Mouse (Mus musculus): ENCODE data around the gene Snx20. TPM values are rescaled to one million over a fixed set of nuclear protein-coding genes. Genes with fewer than 3 reads are reported as not detected.
A peak's percentile ranks its signal among the peaks of the same experiment; 100 is the strongest.

Gene Snx20
- polyA plus RNA-seq, 1 experiment: 52.3 TPM

DNA sequence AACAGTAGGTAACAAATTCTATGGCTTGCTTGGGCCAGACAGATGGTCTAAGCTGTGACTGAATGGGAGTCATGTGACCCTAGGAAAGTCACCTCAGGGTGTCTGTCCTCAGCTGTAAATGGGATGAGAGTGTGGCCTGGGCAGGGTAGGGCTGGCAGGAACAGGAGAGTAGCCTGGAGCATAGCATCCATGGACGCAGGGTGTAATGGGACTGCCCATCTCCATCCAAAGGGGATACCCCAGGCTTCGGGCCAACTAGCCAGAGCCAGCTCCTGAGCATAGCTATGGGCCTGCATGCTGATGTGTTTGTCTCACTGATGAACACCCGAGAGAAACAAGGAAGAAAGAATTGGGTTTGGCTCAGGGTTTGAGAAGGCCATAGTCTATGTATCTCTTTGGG is 11.7 kb downstream of the Snx20 start:
- no peak for DNase-seq
- TF ChIP-seq CTCF (IDR thresholded peaks at IDR 0.05; ENCODE audit: borderline replicate concordance, control insufficient read depth, extremely low read depth, insufficient read depth, low read length, poor library complexity) (no peak), POLR2A (IDR thresholded peaks at IDR 0.05; ENCODE audit: control insufficient read depth, extremely low read depth, insufficient read depth, low read length, poor library complexity) (no peak)
- no peaks in the 10 kb centered on the region for H3K4me1 ChIP-seq (replicated peaks; ENCODE audit: control insufficient read depth, insufficient read depth, low read length)
- 93% methylated on average over 3 of the region's 3 CpGs for whole genome bisulfite sequencing
- peaks cover 32% of the 10 kb centered on the region for H3K36me3 ChIP-seq (ENCODE audit: control insufficient read depth, insufficient read depth, low read length)
- H3K4me3 ChIP-seq (ENCODE audit: control insufficient read depth, insufficient read depth, low read length): no peak overlapping the region
- no peaks in the 10 kb centered on the region for H3K27me3 ChIP-seq (ENCODE audit: control insufficient read depth, insufficient read depth, low read length)
- no peak overlapping the region for H3K27ac ChIP-seq (ENCODE audit: control insufficient read depth, insufficient read depth, low read length)

DNA sequence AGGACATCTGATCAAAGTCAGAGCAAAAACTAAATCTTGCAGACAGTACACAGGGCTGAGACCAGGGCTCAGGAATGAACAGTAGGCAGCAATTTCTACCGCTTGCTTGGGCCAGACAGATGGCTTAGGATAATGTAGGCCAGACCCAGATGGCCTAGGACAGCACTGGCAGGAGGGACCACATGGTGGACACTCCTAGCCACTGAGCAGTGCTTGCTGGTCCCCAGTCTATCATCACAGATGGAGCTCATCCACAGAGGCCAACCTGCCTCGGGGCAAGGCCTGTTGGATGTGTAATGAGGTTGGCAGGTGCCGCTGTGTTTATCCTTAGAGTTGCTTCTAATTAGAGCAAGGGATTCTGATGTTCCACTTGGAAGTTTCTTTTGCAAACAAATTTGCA is 12.6 kb downstream of the Snx20 start:
- H3K27ac ChIP-seq (ENCODE audit: control insufficient read depth, insufficient read depth, low read length): no peak overlapping the region
- H3K36me3 ChIP-seq (ENCODE audit: control insufficient read depth, insufficient read depth, low read length): peaks cover 24% of the 10 kb centered on the region
- DNase-seq: no peak
- no peaks in the 10 kb centered on the region for H3K27me3 ChIP-seq (ENCODE audit: control insufficient read depth, insufficient read depth, low read length)
- WGBS: 96% methylated on average over 3 of the region's 3 CpGs
- TF ChIP-seq POLR2A (IDR thresholded peaks at IDR 0.05; ENCODE audit: control insufficient read depth, extremely low read depth, insufficient read depth, low read length, poor library complexity) (no peak), CTCF (IDR thresholded peaks at IDR 0.05; ENCODE audit: borderline replicate concordance, control insufficient read depth, extremely low read depth, insufficient read depth, low read length, poor library complexity) (no peak)
- H3K4me3 ChIP-seq (ENCODE audit: control insufficient read depth, insufficient read depth, low read length): no peak overlapping the region
- H3K4me1 ChIP-seq (replicated peaks; ENCODE audit: control insufficient read depth, insufficient read depth, low read length): 0 out of 2 replicates have a peak, but pooled peaks cover 2% of the 10 kb centered on the region

DNA sequence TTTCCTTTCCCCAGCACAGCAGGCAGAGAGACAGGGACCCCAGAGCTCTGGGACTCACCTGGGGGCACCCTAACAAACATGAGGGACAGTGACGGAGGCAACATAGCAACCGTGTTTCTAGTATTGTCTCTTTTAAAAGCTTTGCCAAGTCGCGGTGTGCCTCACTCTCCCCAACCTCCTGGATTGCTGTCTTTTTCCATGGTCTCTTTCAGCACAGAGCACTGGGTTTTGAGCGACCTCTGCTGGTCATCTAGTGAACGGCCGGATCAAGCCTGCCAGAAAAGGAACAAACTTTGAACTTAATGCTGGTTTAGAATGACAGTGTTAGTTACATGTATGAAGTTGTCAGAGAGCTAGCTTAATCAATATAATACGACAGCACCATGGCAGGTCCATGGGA is 14.5 kb downstream of the Snx20 start:
- 3% methylated on average over 8 of the region's 8 CpGs for WGBS
- peak; percentile 64 for DNase-seq
- no peak for TF ChIP-seq POLR2A (IDR thresholded peaks at IDR 0.05; ENCODE audit: control insufficient read depth, extremely low read depth, insufficient read depth, low read length, poor library complexity)
- TF ChIP-seq CTCF (IDR thresholded peaks at IDR 0.05; ENCODE audit: borderline replicate concordance, control insufficient read depth, extremely low read depth, insufficient read depth, low read length, poor library complexity): peak; percentile 60; the same call in 1 of the 2 replicates
- H3K36me3 ChIP-seq (ENCODE audit: control insufficient read depth, insufficient read depth, low read length): peaks cover 10% of the 10 kb centered on the region; the same call in 1 of the 2 replicates
- 0 out of 2 replicates have a peak, but pooled peaks cover 2% of the 10 kb centered on the region for H3K4me1 ChIP-seq (replicated peaks; ENCODE audit: control insufficient read depth, insufficient read depth, low read length)
- no peaks in the 10 kb centered on the region for H3K27me3 ChIP-seq (ENCODE audit: control insufficient read depth, insufficient read depth, low read length)
- no peak overlapping the region for H3K27ac ChIP-seq (ENCODE audit: control insufficient read depth, insufficient read depth, low read length)
- no peak overlapping the region for H3K4me3 ChIP-seq (ENCODE audit: control insufficient read depth, insufficient read depth, low read length)

DNA sequence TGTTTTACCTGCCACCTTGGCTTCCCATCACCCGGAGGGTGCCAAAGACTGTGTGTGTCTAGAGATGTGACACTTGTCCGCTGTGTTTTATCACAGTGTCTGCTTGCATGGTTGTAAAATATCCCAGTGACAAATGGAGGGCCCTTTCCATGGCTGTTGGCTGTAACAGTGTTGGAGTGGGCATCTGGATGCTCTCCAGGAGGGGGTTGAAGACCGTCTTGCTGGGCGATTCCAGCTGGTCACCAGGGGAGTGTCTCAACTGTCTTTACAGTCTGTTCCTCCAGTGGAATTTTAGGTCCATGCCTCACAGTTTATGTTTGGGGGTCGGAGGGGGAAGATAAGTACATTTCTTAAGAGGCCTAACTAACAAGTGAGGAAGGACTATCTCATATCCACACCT is 15.0 kb downstream of the Snx20 start:
- H3K4me1 ChIP-seq (replicated peaks; ENCODE audit: control insufficient read depth, insufficient read depth, low read length): 0 out of 2 replicates have a peak, but pooled peaks cover 2% of the 10 kb centered on the region
- 96% methylated on average over 5 of the region's 5 CpGs for WGBS
- no peak overlapping the region for H3K4me3 ChIP-seq (ENCODE audit: control insufficient read depth, insufficient read depth, low read length)
- no peak for TF ChIP-seq POLR2A (IDR thresholded peaks at IDR 0.05; ENCODE audit: control insufficient read depth, extremely low read depth, insufficient read depth, low read length, poor library complexity)
- TF ChIP-seq CTCF (IDR thresholded peaks at IDR 0.05; ENCODE audit: borderline replicate concordance, control insufficient read depth, extremely low read depth, insufficient read depth, low read length, poor library complexity): no peak
- DNase-seq: no peak
- H3K27me3 ChIP-seq (ENCODE audit: control insufficient read depth, insufficient read depth, low read length): no peaks in the 10 kb centered on the region
- H3K36me3 ChIP-seq (ENCODE audit: control insufficient read depth, insufficient read depth, low read length): peaks cover 6% of the 10 kb centered on the region; the same call in 1 of the 2 replicates
- no peak overlapping the region for H3K27ac ChIP-seq (ENCODE audit: control insufficient read depth, insufficient read depth, low read length)

DNA sequence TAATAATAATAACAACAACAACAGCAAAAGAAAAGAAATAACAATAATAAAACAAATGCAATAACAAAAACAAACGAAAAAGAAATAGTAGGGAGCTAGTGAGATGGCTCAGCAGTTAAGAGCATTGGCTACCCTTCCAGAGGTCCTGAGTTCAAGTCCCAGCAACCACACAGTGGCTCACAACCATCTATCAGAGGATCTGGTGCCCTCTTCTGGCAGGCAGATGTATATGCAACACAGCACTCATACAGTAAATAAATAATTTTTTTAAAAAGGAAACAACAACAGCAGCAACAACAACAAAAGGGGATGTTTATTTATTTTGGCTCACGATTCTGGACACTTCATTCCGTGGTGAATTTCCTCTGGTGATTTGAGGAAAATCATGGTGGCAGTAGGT is 16.4 kb downstream of the Snx20 start:
- 0 out of 2 replicates have a peak, but pooled peaks cover 2% of the 10 kb centered on the region for H3K4me1 ChIP-seq (replicated peaks; ENCODE audit: control insufficient read depth, insufficient read depth, low read length)
- no peaks in the 10 kb centered on the region for H3K36me3 ChIP-seq (ENCODE audit: control insufficient read depth, insufficient read depth, low read length)
- H3K27ac ChIP-seq (ENCODE audit: control insufficient read depth, insufficient read depth, low read length): no peak overlapping the region
- WGBS: 73% methylated on average over 3 of the region's 3 CpGs
- TF ChIP-seq POLR2A (IDR thresholded peaks at IDR 0.05; ENCODE audit: control insufficient read depth, extremely low read depth, insufficient read depth, low read length, poor library complexity): no peak
- no peak for TF ChIP-seq CTCF (IDR thresholded peaks at IDR 0.05; ENCODE audit: borderline replicate concordance, control insufficient read depth, extremely low read depth, insufficient read depth, low read length, poor library complexity)
- DNase-seq: peak; percentile 41
- H3K4me3 ChIP-seq (ENCODE audit: control insufficient read depth, insufficient read depth, low read length): no peak overlapping the region
- H3K27me3 ChIP-seq (ENCODE audit: control insufficient read depth, insufficient read depth, low read length): no peaks in the 10 kb centered on the region

DNA sequence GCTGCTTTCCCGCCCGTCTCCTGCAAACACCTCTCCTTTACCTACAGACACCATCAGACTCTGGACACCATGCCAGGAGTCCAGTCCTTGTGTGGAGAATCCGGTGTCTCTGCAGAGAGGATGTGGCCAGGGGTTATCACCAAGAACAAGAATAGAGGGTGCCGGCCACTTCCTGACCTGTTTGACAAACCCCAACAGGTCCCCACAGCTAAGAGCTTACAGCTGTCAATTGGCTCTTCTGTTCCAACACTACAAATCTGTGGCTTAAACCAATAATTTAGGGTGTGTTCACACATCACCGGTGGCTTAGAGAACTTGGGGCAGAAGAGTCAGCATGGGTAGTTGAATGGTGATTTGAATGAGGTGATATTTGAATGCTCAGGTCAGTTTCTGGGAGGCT is 17.3 kb downstream of the Snx20 start:
- Histone ChIP-seq H3K27ac (ENCODE audit: control insufficient read depth, insufficient read depth, low read length) (no peak overlapping the region), H3K4me1 (replicated peaks; ENCODE audit: control insufficient read depth, insufficient read depth, low read length) (0 out of 2 replicates have a peak, but pooled peaks cover 2% of the 10 kb centered on the region), H3K4me3 (ENCODE audit: control insufficient read depth, insufficient read depth, low read length) (no peak overlapping the region), H3K36me3 (ENCODE audit: control insufficient read depth, insufficient read depth, low read length) (no peaks in the 10 kb centered on the region), H3K27me3 (ENCODE audit: control insufficient read depth, insufficient read depth, low read length) (no peaks in the 10 kb centered on the region)
- WGBS: 36% methylated on average over 5 of the region's 5 CpGs
- no peak for DNase-seq
- TF ChIP-seq POLR2A (IDR thresholded peaks at IDR 0.05; ENCODE audit: control insufficient read depth, extremely low read depth, insufficient read depth, low read length, poor library complexity) (no peak), CTCF (IDR thresholded peaks at IDR 0.05; ENCODE audit: borderline replicate concordance, control insufficient read depth, extremely low read depth, insufficient read depth, low read length, poor library complexity) (no peak)

DNA sequence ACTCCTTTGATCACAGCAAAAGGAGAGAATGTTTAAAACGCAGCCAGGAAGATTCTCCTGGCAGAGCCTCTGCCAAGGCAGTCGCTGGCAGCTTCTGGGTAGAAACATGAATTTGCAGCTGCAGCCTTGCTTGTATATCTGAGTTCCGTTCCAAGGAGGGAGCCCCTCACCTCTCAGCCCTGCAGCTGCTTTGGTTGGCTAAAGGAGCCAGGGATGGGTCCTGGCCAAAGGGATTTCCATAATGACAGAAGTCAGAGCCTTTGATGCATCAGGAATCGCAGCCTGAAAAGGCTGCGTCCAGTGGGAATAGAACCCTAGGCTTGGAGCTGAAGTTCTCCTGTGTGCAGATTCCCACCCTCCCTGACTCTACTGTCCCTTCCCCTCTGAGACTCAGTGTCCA is 20.9 kb downstream of the Snx20 start:
- Histone ChIP-seq H3K4me1 (replicated peaks; ENCODE audit: control insufficient read depth, insufficient read depth, low read length) (0 out of 2 replicates have a peak, but pooled peaks cover 2% of the 10 kb centered on the region), H3K36me3 (ENCODE audit: control insufficient read depth, insufficient read depth, low read length) (no peaks in the 10 kb centered on the region), H3K27me3 (ENCODE audit: control insufficient read depth, insufficient read depth, low read length) (no peaks in the 10 kb centered on the region), H3K4me3 (ENCODE audit: control insufficient read depth, insufficient read depth, low read length) (no peak overlapping the region), H3K27ac (ENCODE audit: control insufficient read depth, insufficient read depth, low read length) (no peak overlapping the region)
- 80% methylated on average over 5 of the region's 5 CpGs for WGBS
- no peak for TF ChIP-seq POLR2A (IDR thresholded peaks at IDR 0.05; ENCODE audit: control insufficient read depth, extremely low read depth, insufficient read depth, low read length, poor library complexity)
- TF ChIP-seq CTCF (IDR thresholded peaks at IDR 0.05; ENCODE audit: borderline replicate concordance, control insufficient read depth, extremely low read depth, insufficient read depth, low read length, poor library complexity): no peak
- DNase-seq: no peak

All from thymus, adult 2 months (tissue).